Mouse (Mus musculus): Measurements from ENCODE around the gene Armh3. TPM values are rescaled to one million over a fixed set of nuclear protein-coding genes. Genes with fewer than 3 reads are reported as not detected.

Armh3 gene
- total and polyA plus RNA-seq, 3 experiments = 4.1 to 10.8 TPM; not detected in 1

DNA sequence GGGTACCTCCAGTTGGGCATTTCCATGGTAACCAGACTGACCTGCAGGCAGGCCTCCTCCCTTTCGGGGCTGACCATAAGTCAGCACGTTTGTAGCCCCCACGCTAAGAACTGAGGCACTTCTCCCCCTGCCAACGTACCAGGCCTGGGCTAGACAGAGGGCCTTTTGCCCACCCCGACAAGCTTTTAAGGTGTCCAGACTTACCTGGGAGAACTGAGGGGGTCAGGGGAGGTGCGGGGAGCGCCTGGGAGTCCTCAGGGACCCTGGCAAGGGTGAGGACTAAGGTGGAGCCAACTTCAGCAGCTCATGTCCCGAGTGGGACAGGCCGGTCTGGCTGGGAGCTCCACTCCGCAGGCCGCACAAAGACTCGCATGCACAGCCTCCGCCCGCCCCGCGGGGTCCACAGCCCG, 40.6 kb upstream of the Armh3 start:
- H3K4me3 ChIP-seq (ENCODE audit: control insufficient read depth in 1 of 2, insufficient read depth in 1 of 2, low read depth in 2 of 2, low read length in 2 of 2) = peak overlapping the region; percentile 76 to 85
- H3K9ac ChIP-seq (ENCODE audit: control insufficient read depth, low read depth, low read length, poor library complexity, severe bottlenecking) = peak overlapping the region; percentile 86
- H3K79me2 ChIP-seq (ENCODE audit: control insufficient read depth, insufficient read depth, low read length, poor library complexity) = peaks cover 87% of the 10 kb centered on the region
- no peaks in the 10 kb centered on the region for H3K9me3 ChIP-seq (replicated peaks; ENCODE audit: insufficient read depth, low read length)
- TF ChIP-seq RAD21 (IDR thresholded peaks at IDR 0.05; ENCODE audit: low read depth, low read length) = no peak
- no peak for TF ChIP-seq MEF2A (IDR thresholded peaks at IDR 0.05; ENCODE audit: extremely low read depth, insufficient replicate concordance, low read depth, low read length, poor library complexity, severe bottlenecking)
- peak in 1 of 2 experiments; percentile 39; a peak in 1 of 4 replicates for TF ChIP-seq POLR2A (IDR thresholded peaks at IDR 0.05; ENCODE audit: control insufficient read depth in 1 of 2, insufficient read depth in 1 of 2, low read depth in 1 of 2, low read length in 2 of 2, poor library complexity in 1 of 2)
- no peak for TF ChIP-seq MAZ (IDR thresholded peaks at IDR 0.05; ENCODE audit: low read depth, low read length)
- peaks cover 23 to 53% of the 10 kb centered on the region in 2 experiments for H3K4me1 ChIP-seq (ENCODE audit: control insufficient read depth in 1 of 2, insufficient read depth in 2 of 2, low read length in 2 of 2)
- peak; percentile 53 for DNase-seq (ENCODE audit: low read depth, low spot score)
- H3K27ac ChIP-seq (ENCODE audit: control insufficient read depth, low read depth, low read length) = peak overlapping the region; percentile 99
- H3K36me3 ChIP-seq (ENCODE audit: control insufficient read depth in 1 of 2, insufficient read depth in 2 of 2, low read length in 2 of 2) = peaks cover 18 to 48% of the 10 kb centered on the region in 2 experiments
- H3K27me3 ChIP-seq (ENCODE audit: control insufficient read depth in 1 of 2, insufficient read depth in 2 of 2, low read length in 2 of 2) = no peaks in the 10 kb centered on the region

DNA sequence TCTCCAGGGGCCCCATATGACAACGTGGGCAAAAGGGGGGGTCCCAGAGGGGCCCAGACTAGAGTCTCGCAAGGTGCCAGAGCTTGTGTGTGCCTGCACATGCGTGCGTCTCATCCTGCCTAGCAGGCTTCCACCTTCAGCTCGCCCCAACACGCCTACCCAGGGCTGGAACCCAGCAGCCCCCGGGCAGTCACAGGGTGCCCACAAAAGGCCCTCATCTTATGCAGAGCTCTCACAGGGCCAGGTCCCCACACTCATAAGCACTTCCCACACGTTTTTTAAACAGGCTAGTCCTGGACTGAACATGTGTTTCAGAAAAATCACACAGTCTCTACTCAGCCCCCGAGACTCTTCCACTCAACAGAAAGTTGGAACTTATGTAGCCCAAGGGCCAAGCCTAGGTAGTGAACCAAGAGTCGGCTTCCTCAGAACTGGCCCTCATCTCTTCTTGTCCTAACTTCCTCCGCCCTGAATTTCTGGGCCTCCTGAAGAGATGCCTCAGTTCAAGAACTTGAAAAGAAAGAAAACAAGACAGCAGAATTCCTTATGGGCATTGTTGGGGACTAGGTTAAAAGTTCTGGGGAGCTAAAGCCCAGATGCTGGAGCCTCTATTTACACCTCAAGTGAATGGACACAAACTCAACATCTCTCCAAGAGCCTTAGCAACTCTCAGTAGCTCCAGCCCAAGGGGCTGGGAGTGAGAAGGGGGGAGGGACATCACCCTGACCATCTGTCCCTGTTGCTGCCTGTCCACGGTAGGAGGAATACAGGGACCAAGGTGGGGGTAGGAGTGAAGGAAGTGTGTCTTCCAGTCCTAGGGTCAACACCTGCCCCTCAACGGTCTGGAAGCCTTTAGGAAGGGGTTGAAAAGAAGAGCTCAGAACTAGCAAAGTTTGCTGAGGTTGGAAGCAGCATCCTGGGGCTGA, 39.9 kb upstream of the Armh3 start:
- Histone ChIP-seq H3K79me2 (ENCODE audit: control insufficient read depth, insufficient read depth, low read length, poor library complexity) (peaks cover 81% of the 10 kb centered on the region), H3K4me3 (ENCODE audit: control insufficient read depth in 1 of 2, insufficient read depth in 1 of 2, low read depth in 2 of 2, low read length in 2 of 2) (peak overlapping the region; percentile 76 to 85), H3K9me3 (replicated peaks; ENCODE audit: insufficient read depth, low read length) (no peaks in the 10 kb centered on the region), H3K27ac (ENCODE audit: control insufficient read depth, low read depth, low read length) (peak overlapping the region; percentile 99), H3K9ac (ENCODE audit: control insufficient read depth, low read depth, low read length, poor library complexity, severe bottlenecking) (peak overlapping the region; percentile 86), H3K27me3 (ENCODE audit: control insufficient read depth in 1 of 2, insufficient read depth in 2 of 2, low read length in 2 of 2) (no peaks in the 10 kb centered on the region), H3K36me3 (ENCODE audit: control insufficient read depth in 1 of 2, insufficient read depth in 2 of 2, low read length in 2 of 2) (peaks cover 22 to 42% of the 10 kb centered on the region in 2 experiments), H3K4me1 (ENCODE audit: control insufficient read depth in 1 of 2, insufficient read depth in 2 of 2, low read length in 2 of 2) (peaks cover 21 to 47% of the 10 kb centered on the region in 2 experiments)
- DNase-seq (ENCODE audit: low read depth, low spot score) = peak; percentile 77
- TF ChIP-seq MAFK (IDR thresholded peaks at IDR 0.05; ENCODE audit: borderline replicate concordance, low read depth, low read length) (no peak), JUND (IDR thresholded peaks at IDR 0.05; ENCODE audit: low read depth, low read length) (no peak), POLR2A (IDR thresholded peaks at IDR 0.05; ENCODE audit: control insufficient read depth in 1 of 2, insufficient read depth in 1 of 2, low read depth in 1 of 2, low read length in 2 of 2, poor library complexity in 1 of 2) (peak in 1 of 2 experiments; percentile 40; a peak in 3 of 4 replicates), ZMIZ1 (IDR thresholded peaks at IDR 0.05; ENCODE audit: low read depth, low read length) (peak; percentile 24; the same call in 1 of the 2 replicates), HCFC1 (IDR thresholded peaks at IDR 0.05; ENCODE audit: low read depth, low read length) (no peak), MYC (IDR thresholded peaks at IDR 0.05; ENCODE audit: low read depth, low read length) (no peak), CHD2 (IDR thresholded peaks at IDR 0.05; ENCODE audit: low read length) (no peak), POLR2AphosphoS5 (IDR thresholded peaks at IDR 0.05; ENCODE audit: borderline replicate concordance, low read depth, low read length) (no peak), TAL1 (IDR thresholded peaks at IDR 0.05; ENCODE audit: low read length) (no peak), NRF1 (IDR thresholded peaks at IDR 0.05; ENCODE audit: insufficient read depth, low read depth, low read length, poor library complexity, severe bottlenecking) (peak; percentile 72), SIN3A (IDR thresholded peaks at IDR 0.05; ENCODE audit: low read length) (peak; percentile 46; the same call in 1 of the 2 replicates), CHD1 (IDR thresholded peaks at IDR 0.05; ENCODE audit: low read depth, low read length) (peak; percentile 98), EP300 (IDR thresholded peaks at IDR 0.05; ENCODE audit: low read depth in 1 of 2, low read length in 2 of 2) (no peak), BHLHE40 (IDR thresholded peaks at IDR 0.05; ENCODE audit: borderline replicate concordance, low read depth, low read length) (no peak), MAX (IDR thresholded peaks at IDR 0.05; ENCODE audit: low read length) (peak; percentile 14)

Data from MEL (cell line).